Mouse (Mus musculus) cerebellum, adult 9-11 months (tissue): Measurements from ENCODE around the gene Plcb4.

ENCODE experiments used
- DNase-seq: peaks from one replicate; pipeline ENCODE4 v3.0.0; 2022

Gene Plcb4

DNA sequence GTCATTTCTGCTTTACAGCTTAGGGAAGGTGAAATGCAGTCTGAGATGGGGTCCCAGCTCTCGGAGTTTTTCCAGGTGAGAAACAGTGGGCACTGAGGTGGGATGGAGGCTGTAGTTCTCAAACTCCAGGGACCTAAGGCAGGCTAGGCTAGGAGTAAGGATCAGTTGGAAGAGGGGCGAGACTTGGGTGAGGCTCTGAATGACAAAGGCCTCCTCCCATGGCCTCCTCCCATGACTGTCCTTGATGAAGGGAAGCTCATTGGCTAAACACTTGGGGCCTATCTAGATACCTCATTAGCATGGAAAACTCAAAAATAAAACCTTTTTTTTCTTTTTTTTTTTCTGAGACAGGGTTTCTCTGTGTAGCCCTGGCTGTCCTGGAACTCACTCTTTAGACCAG is 198.0 kb downstream of the Plcb4 start:
- DNase-seq: no peak

DNA sequence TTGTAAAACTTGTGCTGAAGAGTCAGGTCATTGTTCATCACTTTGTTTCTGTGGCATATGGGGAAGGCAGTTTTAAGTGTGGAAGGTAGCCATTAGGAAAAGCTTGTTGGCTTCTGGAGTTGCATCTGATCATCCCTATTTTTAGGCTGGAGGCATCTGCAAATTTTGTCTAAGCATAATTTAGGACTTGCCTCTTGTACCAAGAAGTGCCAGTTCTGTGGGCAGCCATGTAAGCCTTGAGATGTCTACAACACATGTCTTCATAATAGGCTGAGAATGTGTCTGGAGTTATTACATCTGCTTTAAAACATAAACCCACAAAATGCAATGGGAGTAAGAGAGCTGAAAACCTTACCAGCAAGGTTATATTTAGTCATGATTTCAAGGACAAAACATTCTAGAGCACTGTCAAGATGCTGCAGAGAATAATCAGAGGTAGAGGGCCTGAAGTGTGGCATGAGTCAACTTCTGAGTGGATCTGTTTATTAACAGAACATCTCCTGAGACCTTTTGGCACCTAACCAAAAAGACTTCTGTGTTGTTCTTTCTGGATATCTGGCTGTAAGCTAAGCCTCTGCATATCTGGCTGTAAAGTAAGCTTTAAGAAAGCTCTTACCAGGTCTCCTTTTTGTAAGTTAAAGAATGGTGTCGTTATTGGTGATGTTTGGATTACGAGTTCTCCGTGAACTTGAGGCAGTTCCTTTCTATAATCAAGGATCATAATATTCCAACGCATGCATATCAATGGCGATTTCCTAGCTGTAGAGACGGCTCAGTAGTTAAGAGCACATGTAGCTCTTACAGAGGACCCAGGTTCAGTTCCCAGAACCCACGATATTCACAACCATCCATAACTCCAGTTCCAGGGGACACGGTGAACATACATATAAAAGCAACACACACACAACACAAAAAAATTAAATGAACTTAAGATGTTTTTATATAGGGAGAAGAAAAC is 203.0 kb downstream of the Plcb4 start:
- DNase-seq: no peak

DNA sequence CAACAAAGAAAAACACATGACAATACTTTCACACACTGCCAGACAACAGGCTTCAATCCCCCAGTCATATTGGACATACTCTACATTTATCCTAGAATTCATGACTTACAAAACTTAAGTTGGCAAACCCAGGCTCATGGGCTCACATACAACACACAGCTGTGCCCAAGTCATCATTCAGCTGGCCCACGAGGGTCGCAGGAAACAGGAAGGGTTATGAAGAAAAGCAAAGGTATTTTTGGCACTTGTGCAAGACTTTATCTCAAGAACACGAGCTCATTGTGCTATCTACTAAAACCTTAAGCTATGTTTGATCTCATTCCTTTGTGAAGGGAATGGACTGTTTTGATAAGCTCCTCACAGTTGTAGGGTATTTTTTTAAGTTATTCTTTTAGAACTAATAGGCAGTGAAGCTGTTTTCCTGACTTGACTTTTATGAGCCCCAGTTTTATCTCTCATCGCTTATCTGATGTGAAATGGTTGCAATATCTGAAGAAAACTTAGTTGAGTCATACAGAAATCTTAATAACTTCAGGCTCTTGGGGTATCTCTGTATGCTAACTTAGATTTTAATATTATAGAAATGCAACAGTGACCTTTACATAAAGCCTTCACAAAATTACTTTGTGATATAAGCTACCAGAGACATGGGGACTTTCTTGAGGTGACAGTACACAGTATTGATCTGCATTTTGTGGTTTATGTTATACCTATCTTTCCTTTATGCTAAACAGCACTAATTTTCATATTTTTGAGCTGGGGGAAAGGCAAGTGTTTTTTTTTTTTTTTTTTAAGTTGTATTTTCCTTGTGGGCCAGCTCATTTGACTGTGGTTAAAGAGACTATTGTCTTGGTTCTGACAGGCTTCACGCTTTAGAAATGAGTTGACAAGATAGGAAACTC is 203.9 kb downstream of the Plcb4 start:
- DNase-seq: no peak

DNA sequence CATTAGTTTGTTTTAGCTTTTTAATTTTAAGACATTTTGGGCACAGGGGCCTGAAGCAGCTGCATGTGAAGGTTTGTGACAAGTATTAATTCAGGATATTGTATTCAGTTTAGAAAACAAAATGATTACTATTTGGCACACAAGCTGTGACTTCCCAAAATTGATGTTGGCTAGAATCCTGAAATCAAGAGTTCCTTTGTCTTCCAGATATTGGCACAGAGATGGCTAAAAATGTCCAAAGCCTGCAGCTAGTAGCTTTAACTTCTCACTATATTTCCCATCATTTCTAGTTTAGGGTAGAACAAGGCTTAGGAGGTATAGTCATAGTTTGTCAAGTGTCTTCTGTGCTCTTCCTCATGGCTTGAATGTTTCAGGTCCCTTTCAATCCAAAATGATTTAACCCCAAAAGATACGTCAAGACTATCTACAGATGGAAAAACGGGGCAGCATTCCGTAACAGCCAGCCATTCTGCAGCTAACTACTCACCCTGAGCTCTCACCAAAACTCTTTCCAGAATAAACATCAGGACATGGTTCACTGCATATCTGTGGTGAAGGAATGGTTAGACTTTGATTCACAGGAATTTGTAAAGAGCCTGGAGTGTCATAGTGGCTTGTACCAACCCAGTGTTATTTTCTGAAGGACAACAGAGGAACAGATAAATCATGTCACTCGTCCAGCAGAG is 204.7 kb downstream of the Plcb4 start:
- no peak for DNase-seq

DNA sequence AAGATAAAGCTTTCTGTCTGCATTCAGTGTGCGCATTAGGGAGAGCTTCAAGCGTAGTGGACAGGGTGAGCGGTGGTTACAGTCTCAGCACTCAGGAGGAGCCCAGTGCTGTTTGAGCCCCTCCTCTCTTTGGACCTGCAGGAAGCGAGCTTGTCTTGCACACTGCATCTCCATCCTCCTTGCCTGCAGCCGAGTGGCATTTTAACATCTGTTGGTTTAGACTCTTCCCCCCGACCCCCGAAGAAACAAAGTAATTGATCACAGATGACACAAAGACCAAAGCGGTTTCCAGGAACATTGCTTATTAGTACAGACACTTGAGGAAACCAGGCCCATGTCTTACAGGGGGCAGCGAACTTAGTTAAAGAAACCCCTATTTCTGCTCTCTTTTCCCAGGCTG is 207.6 kb downstream of the Plcb4 start:
- no peak for DNase-seq

DNA sequence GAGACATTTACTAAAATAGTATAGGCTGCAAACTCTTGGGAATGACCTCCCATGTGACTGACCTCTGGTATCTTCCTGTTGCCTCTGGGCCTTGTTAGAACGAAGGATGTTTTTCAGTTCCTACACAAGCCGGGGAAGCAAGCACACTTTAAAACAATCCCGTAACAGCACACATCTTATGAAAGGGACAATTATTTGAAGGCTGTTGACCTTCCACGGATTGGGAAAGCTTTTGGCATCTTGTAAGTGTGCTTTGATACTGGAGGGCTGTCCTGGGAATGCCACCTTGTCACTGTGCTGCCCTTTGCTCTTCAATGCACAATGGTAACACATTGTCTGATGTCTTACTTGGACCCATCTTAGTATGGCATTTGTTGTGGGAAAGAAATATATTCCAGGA is 208.0 kb downstream of the Plcb4 start:
- DNase-seq: no peak

DNA sequence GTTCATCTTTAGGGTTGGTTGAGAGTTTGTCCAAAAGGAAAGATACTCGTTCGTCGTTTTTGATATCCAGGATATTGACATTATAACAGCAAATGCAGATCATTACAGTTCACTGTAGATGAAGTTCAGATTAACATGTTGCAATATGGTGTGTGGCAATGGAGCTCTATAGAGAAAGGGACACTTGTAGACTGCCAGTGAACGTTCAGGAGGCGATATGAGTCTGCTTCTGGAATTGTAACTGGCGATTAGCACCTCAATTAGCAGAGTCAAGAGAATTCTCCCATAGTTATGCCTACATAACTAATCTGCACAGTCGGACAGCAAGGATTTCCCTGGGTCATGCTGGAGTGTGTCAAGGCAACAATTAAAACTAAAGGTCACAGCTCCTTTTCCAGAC is 210.8 kb downstream of the Plcb4 start:
- DNase-seq: no peak

DNA sequence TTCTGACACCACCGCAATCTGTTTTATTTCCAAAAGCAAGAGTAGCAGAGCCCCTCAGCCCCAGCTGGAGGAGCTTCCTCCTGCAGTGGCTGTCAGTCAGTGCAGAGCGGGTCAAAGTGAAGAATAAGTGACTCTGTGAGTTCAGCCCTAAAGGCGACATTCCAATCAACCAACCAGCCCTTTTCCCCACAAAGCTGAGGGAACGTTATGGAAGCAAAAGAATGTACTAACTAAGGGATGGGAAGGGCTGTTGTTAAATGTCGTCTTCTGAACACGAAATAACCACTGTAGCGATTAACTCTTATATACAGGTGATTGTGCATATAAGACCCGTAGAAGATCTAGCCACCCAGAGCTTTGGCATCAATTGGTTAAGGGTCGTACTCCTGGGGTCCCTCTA is 214.3 kb downstream of the Plcb4 start:
- no peak for DNase-seq

DNA sequence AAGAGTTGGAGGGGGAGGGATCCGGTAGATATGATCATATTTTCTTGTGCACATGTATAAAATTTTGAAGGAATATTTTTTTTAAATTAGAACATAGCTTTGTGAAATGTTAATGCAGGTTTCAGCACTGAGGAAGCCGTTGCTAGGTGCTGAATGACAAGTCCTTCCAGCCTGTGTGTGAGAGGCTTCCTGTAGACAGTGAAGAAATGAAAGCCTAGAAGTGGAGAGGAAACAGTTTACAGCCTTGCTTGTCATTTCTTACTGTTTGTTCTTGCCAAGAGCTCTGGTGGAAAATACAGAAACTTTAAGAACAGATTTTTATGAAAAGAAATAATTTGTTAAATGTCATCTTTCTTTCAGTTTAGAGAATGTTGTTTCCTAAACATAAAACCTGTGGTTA is 214.9 kb downstream of the Plcb4 start:
- DNase-seq: no peak

DNA sequence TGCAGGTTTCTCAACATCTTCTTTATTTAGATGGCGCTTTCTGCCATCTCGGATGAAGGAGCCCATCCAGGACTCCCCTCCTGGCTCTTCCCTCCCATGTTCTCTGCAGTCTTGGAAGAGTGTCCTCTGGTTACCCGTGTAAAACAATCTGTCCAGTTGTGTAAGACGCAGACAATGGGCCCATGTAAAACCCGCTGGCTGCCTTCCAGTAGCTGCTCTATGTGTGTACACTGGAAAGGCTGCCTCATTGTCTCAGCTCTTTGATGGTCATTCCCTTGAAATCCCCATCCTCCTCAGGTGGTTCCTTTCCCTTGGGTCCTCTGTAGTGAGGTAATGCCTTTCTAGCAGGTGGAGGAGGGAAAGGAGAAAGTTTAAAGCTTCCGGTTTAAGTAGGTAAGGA is 216.7 kb downstream of the Plcb4 start:
- DNase-seq: no peak

DNA sequence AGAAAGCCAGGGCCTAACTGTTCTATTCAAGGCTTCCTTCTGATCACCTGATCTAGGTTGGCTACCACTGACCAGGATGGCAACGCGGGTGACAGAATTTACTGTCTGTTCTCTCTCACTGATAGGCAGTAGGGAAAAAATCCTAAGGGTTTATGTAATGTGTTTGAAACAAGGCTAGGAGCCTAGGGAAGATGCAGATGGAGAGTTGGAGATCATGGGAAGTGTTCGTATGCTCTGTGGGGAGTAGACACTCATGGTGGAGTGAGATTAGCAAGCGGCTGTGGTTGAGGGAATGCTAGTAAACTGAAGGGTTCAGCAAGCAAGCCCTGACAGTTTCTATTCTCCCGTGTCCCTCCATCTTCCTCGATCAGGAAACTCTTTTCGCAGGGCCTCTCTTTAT is 220.5 kb downstream of the Plcb4 start:
- DNase-seq: no peak

DNA sequence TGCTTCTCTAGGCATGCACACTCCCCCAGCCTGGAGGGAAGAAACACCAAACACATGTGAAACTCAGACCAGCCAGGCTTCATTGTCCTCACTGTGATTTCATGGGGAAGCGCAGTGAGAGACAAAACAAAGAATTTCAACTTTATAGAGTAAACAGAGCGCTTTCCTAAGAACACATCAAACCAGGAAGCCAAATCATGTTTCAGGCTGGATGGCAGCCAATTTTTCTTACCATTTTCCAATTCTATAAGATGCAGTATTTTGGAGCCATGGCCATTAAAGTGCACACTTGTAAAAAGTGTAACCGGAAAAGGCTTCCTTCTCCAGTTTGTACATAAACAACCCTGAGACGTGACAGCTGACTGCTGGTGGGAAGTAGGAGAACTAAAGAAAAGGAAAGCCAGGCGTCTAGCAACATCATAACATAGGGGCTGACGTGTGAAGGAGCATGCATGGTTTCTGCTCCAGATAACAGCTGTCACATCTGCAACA is 221.5 kb downstream of the Plcb4 start:
- DNase-seq: no peak

DNA sequence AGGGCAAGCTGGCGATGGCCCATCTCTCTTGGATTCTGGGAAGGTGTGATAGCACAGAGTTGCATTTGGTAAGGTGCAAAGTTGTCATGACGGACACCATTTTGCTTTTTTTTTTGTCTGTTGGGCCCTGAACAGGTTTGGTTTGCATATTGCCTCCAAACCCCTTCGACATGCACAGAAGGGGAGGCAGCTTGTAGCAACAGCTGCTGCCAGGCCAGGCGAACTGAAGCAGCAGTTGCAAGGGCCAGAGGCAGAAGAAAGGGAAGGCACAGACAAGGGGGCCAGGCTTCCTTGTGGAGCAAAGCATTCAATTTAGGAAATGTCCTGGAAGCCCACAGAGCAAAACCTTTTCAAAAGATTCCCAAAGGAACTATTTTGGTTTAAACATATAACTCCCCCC is 224.5 kb downstream of the Plcb4 start:
- DNase-seq: no peak

DNA sequence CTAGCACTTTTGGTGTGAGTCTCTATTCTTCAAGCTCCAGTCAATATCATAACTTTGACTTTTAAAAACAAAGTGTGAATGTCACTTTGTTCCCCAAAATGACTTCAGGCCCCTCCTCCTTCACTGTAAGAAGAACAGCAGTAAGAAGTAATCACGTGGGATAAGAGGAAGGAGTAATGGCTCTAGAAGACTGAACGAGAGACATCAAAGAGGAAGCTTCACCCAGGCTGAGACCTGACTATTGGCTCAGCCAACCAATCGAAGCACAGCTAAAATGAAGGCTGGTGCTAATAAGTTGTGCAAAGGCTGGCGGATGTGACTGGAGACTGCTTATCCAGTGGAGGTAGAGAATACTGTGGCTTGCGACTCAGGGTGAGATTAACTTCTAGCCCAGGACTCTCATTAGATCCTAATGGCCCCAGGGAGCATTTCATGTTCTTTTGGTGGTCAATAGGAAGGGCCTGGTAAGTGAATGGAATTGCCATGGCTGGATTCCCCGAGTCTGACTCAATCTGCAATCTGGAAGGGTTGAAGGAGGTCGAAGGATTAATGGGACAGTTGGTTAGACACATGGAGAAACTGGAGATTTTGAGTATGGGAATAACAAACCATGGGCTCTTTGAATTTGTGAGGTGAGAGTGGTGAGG is 225.8 kb downstream of the Plcb4 start:
- no peak for DNase-seq

DNA sequence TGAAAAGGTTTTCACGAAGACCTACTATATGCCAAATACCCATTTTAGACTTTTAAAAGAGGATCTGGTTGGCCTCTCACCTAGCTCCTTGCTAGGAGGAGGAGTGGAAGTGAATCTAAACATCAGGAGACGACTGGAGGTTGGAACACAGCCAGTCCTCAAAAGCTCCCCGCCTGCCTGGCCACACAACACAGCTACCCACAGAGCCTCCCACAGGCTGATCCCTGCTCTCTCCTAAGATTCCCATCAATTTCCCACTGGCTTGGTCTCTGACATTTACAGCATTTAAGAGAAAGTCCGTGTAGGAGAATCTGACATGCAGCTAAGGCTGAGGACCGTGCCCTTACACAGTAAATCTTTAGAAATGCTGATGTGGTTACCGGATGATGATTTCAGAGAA is 226.8 kb downstream of the Plcb4 start:
- DNase-seq: peak; percentile 65

DNA sequence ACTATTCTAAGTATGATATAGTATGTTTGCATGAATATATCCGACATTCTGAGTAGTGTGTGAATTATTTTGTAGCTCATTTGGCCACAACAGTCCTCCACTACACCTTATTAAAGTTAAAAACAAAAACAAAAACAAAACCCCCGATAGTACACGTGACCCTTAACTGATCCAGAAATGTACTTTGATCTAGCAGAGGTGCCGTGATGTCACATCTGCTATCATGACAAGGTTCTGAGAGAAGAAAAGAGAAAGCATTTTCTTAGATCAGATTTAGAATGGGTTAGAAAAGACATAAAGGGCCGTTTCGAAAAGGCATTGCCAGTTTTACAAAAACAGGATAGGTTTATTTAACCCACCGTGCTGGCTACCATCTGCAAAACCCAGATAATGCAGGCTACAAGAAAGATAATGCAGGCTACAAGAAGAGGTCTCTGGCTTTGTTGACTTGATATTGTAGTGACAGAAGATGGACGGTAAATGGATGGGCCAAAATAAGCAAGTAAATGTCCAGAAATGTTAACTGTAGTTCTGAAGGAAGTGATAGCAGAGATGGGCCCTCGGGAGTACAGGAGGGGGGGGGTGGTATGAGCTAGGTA is 227.4 kb downstream of the Plcb4 start:
- no peak for DNase-seq

DNA sequence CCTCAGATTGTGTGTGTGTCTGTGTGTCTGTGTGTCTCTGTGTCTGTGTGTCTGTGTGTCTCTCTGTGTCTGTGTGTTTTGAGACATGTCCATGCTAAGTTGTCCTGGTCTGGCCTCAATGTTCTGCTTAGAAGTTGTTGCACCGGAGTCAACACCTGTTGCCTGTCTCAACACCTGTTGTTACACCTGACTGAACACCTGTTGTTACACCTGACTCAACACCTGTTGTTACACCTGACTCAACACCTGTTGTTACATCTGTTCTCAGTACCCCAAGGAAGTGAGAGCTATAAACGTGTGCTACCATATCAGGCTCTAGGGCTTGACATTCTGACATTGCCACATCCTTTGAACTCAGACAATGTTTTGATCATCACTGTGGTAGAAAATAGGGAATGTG is 229.0 kb downstream of the Plcb4 start:
- no peak for DNase-seq

DNA sequence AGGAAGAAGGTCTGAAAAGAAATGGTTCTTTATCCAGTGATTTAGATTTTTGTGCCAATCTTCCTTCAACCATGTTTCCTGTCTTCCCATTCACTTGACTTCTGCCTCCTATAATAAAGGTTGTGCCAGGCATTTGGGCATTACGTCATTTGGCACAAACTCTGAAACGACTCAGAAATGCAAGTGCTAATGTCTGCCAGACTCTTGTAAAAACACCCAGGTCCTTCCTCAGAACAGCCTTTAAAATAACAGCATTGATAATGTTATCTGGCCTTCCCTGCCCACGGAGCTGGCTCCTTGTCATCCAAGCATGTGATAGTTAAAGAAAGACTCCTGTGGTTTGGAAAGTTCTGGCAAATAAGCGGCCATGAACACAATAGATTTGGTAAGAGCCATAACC is 229.4 kb downstream of the Plcb4 start:
- peak; percentile 53 for DNase-seq

DNA sequence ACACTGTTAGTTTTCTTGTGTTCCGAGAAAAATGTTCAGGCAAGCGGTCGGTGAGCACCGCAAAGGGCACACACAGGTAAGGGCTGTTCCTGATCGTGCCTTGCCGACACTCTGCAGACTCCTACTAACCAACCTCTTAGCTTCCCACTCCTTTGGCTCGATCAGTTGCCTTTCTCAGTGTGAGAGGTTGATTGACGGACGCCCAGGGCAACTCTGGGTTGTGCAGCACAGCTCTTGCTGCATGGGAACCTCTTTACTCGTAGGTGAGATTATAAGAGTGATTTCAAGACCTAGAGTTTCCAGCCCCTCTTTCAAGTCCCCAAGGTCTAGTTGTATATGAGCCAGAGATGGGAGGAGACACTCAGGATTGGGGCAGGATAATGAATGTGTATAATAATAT is 230.0 kb downstream of the Plcb4 start:
- DNase-seq: no peak

DNA sequence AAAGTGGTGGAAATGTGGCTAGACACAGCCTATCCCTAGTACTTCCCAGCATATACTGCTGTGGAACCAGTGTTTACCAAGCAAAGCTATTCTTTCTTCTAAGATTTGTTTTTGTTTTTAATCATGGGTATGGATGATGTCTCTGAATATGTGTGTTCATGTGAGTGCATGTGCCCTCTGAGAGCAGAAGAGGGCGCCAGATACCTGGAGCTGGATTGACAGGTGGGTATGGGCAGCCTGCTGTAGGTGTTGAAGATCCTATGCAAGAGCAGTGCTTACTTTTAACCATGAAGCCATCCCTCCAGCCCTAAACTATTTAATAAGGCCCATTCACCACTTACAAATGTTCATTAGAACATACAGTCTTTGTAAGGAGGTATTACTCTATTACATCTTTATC is 231.3 kb downstream of the Plcb4 start:
- no peak for DNase-seq

DNA sequence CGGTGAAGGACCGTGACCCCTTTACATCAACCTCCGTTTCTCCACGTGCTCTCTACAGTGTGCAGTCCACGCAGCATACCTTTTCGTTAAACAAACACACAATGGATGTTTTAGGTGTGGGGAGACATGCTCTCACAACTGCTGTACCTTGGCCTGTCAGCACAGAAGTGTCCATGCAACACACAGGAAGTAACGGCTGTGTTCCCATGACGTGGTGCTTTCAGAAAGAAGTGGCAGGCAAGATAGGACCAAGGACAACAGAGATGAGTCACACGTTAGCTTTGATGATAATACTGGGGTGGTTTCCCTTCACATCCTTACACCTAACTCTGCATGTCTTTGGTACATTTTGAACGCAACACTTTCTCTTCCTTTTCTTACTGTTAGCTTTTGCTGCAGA is 232.3 kb downstream of the Plcb4 start:
- no peak for DNase-seq

DNA sequence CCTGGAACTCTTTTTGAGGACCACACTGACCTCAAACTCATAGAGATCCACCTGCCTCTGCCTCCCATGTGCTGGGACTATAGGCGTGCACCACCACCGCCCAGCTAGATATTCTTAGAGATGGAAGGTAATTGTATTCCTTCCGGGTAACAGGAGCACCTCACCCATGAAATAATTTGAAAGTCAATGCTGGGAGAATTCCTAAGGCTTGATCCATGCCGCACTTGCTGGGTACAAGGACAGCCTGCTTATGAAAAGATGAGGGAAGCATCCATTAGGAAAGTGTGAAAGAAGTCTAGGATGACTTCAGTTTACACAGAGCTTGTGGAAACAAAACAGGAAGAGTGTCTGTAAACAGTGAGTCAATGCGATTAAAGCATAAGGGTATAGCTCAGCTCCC is 232.9 kb downstream of the Plcb4 start:
- no peak for DNase-seq
